Mouse (Mus musculus) layer of hippocampus, postnatal 25 days (tissue): ENCODE measurements around the gene Zfp472. TPM values are rescaled to one million over a fixed set of nuclear protein-coding genes. Genes with fewer than 3 reads are reported as not detected.
"Not testable (repeated sequence)": the region's sequence is repeated elsewhere in the genome, so short reads cannot be mapped to it uniquely, and the experiment has no call there.

Experiments
- DNase-seq, 2 experiments: peaks; one replicate each; pipeline ENCODE4 v3.0.0; 2022; ENCODE audit warnings: mixed read lengths in 2 of 2, low spot score in 1 of 2; ENCODE audit errors: extremely low spot score in 1 of 2
- total RNA-seq, 2 experiments: library from RNA; stranded (reverse); gene quantifications; 2 replicates each; pipeline ENCODE4 v1.2.3; 2021

Zfp472 gene
- total RNA-seq, 2 experiments from 2014 or later: 3.4 to 4.9 TPM

DNA sequence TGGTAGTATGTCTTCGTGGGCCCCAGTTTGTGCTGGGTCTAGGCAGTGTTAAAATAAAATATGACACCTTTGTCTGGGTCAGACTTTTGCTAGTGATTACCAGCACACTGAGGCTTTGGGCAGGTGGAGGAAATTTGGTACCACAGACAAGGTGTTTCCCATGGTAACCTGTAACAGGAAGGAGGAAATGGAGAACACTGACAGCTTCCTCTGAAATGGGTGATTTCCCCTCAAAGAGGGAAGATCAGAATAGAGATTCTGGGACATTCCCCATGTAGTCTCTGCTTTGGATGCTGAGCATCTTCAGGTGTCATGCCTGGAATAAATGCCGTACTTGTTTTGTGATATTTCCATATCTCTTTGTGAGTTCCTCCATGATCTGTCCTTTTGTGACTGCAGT is 32.9 kb downstream of the Zfp472 start:
- no peak for DNase-seq

DNA sequence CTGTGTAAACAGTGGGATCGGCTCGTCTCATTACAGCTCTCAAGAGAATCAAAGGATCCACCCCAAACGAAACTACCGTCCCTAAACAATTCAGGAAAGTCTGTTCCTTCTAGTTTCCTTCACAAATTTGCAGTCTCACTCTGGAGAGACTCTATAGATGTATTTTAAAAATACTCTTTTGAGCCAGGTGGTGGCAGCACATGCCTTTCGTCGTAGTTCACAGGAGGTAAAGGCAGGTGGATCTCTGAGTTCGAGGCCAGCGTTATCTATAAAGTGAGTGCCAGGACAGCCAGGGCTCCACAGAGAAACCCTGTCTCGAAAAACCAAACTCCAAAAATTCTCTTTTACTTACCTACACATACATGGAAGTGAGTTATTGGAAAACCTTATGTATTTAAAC is 42.7 kb downstream of the Zfp472 start:
- DNase-seq: no peak

DNA sequence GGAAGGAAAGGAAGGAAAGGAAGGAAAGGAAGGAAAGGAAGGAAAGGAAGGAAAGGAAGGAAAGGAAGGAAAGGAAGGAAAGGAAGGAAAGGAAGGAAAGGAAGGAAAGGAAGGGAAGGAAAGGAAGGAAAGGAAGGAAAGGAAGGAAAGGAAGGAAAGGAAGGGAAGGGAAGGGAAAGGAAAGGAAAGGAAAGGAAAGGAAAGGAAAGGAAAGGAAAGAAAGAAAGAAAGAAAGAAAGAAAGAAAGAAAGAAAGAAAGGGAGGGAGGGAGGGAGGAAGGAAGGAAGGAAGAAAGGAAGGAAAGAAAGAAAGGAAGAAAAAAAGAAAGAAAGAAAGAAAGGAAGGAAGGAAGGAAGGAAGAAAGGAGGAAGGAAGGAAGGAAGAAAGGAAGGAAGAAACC is 54.8 kb downstream of the Zfp472 start:
- not testable (repeated sequence) for DNase-seq

Other genes with a start within 250 kb of the Zfp472 start
- gene Zfp871, start 177.5 kb upstream of the Zfp472 start, total RNA-seq: 10 to 100 TPM; 85.9 to 88.6 TPM
- 1 to 10 TPM; 6.2 to 6.7 TPM for gene Zfp811, start 155.9 kb upstream of the Zfp472 start, total RNA-seq
- 10 to 100 TPM; 29.0 to 29.2 TPM for gene Zfp799, start 135.6 kb upstream of the Zfp472 start, total RNA-seq
- 10 to 100 TPM in 1 of 2 experiments, 1 to 10 TPM in 1; 9.9 to 10.5 TPM for gene Zfp870, start 74.2 kb upstream of the Zfp472 start, total RNA-seq
- gene Cyp4f14, start 48.5 kb upstream of the Zfp472 start, total RNA-seq: 1 to 10 TPM; 4.6 to 5.3 TPM
- 10 to 100 TPM; 16.6 to 28.0 TPM for gene Cyp4f13, start 18.4 kb upstream of the Zfp472 start, total RNA-seq
- 10 to 100 TPM; 17.2 to 17.8 TPM for gene Zfp952, start 27.3 kb downstream of the Zfp472 start, total RNA-seq
- 10 to 100 TPM; 19.9 to 22.4 TPM for gene Zfp763, start 67.6 kb downstream of the Zfp472 start, total RNA-seq
- not detected for gene 4921501E09Rik, start 102.2 kb downstream of the Zfp472 start, total RNA-seq
- 10 to 100 TPM; 17.9 to 21.8 TPM for gene Zfp563, start 123.5 kb downstream of the Zfp472 start, total RNA-seq
- gene Morc2b, start 173.9 kb downstream of the Zfp472 start, total RNA-seq: 1 to 10 TPM; 2.4 to 3.3 TPM
- not detected for gene Olfr55, start 202.6 kb downstream of the Zfp472 start, total RNA-seq
- gene Olfr239, start 225.5 kb downstream of the Zfp472 start, total RNA-seq: not detected